Mouse (Mus musculus): ENCODE results near the gene Ifitm7. TPM values are rescaled to one million over a fixed set of nuclear protein-coding genes. Genes with fewer than 3 reads are reported as not detected.
A peak's percentile ranks its signal among the peaks of the same experiment; 100 is the strongest.

The Ifitm7 gene
- polyA plus RNA-seq (2012; rRNA removed) = 1.6 and 2.0 TPM in 2 replicates

DNA sequence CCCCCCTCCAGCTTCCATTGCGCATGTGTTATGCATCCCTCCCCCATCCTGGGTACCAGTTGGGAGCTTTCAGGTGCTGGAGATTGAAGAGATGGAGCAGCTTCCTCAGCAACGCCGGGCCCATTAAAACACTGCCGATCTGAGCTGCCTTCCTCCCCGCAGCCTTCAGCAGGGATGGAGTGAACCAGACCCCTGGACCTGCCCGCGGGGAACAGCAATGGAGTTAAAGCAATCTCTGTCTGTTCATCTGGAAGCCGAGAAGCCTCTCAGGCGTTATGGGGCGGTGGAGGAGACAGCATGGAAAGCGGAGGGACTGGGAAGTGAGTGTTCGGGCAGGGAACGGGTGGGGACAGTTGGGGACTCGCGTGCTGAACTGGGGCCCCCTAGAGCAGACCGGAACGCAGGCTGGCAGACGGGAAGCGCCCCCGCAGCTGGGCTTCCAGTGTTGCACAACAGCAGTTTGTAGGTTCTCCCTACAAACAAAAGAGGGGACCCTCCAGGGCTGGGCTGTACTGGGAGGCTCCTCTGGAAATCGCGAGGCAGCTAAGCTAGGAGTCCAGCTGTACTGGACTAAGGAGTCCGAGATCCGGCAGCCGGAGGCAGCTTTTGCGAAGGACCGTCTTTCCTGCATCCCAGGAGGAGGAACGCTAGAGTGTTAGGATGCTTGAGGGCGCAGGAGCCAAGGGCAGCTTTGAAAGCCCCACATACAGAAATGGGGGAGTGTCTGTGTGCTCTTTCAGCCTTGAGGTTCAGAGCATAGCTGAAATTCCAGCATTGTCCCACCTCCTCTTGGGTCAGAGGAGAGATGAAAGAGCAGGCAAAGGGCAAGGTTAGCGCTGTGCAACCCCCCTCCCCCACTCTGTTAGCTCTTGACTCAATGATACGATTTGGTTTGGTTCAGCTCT is at the start of gene Ifitm7, which contains the start of gene 2900011O08Rik:
TSS of gene Ifitm7 (minus strand) at position 315 of the 905 bp plus-strand sequence.
TSS of gene 2900011O08Rik (plus strand) at position 31 of the 905 bp plus-strand sequence.
- peak; percentile 17 to 80 for DNase-seq (ENCODE audit: extremely low spot score in 1 of 2, low spot score in 1 of 2)

DNA sequence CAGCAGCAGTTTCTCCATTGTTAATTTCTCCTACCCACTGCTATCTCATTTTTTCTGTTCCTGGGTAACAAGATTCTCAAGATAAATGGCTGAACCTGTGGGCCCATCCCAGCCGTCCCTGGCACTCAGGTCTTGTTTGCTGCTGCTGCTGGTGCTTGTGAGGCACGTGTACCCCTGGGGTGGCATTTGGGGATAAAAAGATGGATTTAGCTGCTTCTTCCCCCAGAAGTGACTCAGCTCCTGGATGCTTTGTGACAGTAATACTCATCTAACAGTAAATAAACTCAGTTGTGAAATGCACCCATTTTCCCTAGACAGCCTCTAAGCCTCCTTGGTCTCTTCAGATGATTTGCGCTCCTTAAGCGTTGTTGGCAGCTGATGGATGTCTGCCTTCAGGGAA is 46.4 kb upstream of the Ifitm7 start:
- DNase-seq (ENCODE audit: extremely low spot score in 1 of 2, low spot score in 1 of 2) = peak in 1 of 2 experiments; percentile 38

DNA sequence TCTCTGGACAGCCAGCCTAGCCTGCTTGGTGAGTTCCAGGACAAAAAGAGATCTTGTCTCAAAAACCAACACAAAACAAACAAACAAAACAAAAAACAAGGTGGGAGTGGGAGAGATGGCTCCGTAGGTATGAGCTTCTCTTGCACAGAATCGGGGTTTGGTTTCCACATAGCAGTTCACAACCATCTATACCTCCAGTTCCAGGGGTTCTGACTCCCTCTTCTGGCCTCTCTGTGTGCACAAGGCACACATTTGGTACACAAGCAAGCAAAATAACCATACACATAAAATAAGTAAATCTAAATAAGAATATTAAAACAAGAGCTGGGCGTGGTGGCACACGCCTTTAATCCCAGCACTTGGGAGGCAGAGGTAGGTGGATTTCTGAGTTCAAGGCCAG is 44.0 kb upstream of the Ifitm7 start:
- DNase-seq (ENCODE audit: extremely low spot score in 1 of 2, low spot score in 1 of 2) = no peak

DNA sequence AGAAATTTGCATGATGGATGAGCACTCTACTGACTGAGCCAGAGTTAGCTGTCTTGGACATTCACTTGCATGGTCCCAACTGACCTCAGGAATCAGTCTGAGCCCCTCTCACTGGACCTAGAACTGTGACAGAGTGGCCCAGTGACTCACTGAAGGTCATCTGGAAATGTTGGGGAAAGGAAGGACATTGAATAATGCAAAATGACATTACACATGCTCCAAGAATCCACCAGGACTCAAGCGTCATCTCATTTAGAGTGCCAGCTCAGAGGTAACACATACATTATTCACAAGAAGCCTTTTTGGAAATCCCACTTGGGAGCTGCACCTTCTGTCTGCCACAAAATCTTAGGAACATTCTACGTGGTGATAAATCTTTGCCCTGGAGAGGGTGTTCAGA is 43.2 kb upstream of the Ifitm7 start:
- peak in 1 of 2 experiments; percentile 46 for DNase-seq (ENCODE audit: extremely low spot score in 1 of 2, low spot score in 1 of 2)

DNA sequence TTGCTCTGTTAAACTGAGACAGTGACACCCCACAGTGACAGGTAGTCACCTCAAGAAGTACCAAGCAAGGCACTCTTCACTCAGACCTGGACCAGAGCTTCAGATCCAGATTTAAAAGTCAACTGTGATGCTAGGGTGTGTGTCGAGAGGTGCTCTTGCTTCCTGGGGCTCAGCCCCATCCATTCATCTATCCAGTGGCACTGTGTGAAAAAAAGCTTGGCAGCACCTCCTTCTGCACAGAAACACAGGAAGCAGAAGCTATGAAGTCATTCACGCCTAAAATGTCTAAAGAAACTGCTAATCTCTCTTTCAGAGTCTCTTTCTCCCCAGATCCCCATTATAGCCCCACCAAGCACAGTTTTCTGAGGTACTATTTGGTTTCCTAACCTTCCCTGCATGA is 42.4 kb upstream of the Ifitm7 start:
- peak in 1 of 2 experiments; percentile 47 for DNase-seq (ENCODE audit: extremely low spot score in 1 of 2, low spot score in 1 of 2)

GRCm38 (mm10) chr16:14025091-14025990 is 38.7 kb upstream of the Ifitm7 start:
- DNase-seq (ENCODE audit: extremely low spot score in 1 of 2, low spot score in 1 of 2) = peak in 1 of 2 experiments; percentile 17

- no peak for DNase-seq (ENCODE audit: extremely low spot score in 1 of 2, low spot score in 1 of 2)
Observed at GRCm38 (mm10) chr16:14021166-14021822, 34.6 kb upstream of the Ifitm7 start.

DNA sequence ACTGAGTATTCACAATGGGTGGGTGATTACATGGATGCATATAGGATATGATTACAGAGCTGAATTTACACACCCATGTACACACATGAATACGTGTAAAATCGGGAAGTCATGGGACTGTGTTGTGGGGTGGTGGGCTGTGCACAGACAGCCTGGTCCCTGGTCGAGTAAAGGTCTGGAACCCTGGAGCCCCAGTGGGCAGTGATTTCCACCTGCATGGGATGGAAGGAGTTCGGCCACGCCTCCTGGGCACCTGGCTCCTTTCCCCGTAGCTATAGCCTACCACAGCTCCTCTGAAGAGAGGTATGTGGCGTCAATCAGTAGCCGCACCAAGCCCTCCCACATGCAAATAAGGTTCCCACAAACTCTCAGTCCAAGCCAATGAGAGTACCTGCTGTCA is 30.6 kb upstream of the Ifitm7 start:
- DNase-seq (ENCODE audit: extremely low spot score in 1 of 2, low spot score in 1 of 2) = no peak

- DNase-seq (ENCODE audit: extremely low spot score in 1 of 2, low spot score in 1 of 2) = no peak
Observed at GRCm38 (mm10) chr16:14009966-14010365, 23.3 kb upstream of the Ifitm7 start.

- no peak for DNase-seq (ENCODE audit: extremely low spot score in 1 of 2, low spot score in 1 of 2)
Observed at GRCm38 (mm10) chr16:14008708-14009107, 22.0 kb upstream of the Ifitm7 start.

DNA sequence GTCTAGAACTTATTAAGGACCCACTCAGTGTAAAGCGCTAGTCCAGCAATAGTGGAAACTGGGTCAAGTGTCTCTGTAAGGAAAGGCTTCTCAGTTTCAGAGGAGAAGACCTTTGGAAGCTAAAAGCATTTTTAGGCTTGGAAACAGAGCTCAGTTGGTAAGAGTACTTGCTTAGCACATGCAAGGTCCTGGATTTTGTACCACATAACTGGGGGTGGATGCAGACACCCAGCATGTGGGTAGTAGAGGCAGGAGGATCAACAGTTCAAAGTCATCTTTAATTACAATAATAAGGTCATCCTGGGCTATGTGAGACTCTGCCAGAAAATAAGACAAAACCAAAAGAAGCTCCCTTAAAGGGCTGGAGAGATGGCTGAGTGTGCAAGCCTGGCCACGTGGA is 21.4 kb upstream of the Ifitm7 start:
- no peak for DNase-seq (ENCODE audit: extremely low spot score in 1 of 2, low spot score in 1 of 2)

- no peak for DNase-seq (ENCODE audit: extremely low spot score in 1 of 2, low spot score in 1 of 2)
Observed at GRCm38 (mm10) chr16:14005266-14005665, 18.6 kb upstream of the Ifitm7 start.

DNA sequence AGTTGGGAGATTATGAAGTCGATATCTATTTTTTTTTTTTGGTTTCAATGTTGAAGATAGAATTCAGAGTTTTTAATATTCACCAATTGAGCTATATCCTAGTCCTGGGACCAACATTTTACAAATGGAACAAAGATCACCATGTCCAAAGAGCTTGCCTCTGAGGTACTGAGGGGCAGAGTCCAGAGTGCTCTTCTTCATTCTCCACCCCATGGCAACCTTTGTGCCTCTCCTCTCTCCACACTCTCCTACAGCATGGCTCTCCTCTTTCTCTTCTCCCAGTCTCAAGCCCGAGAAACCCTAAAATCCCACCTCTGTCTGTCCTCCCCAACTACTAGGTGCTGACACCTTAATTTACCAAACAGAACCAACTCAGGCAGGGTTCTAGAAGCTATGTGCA is 18.0 kb upstream of the Ifitm7 start:
- no peak for DNase-seq (ENCODE audit: extremely low spot score in 1 of 2, low spot score in 1 of 2)

DNA sequence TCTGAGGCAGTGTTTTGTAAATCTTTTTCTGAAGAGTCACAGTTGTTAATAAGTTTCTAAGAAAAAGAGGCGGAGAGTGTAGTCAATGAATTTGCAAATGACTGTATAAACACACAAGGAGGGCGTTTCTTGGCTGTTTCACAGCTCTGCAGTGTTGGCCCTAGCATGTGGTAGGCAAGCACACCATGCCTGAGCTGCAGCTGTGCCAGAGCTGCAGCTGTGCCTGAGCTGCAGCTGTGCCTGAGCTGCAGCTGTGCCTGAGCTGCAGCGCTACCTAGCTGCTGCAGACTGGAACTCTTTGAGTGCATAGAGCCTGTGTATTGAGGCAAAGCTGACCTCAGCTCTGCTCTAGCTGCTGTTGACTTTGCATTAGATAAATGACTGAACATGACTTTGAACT is 17.5 kb upstream of the Ifitm7 start:
- DNase-seq (ENCODE audit: extremely low spot score in 1 of 2, low spot score in 1 of 2) = peak in 1 of 2 experiments; percentile 26

- DNase-seq (ENCODE audit: extremely low spot score in 1 of 2, low spot score in 1 of 2) = no peak
Observed at GRCm38 (mm10) chr16:14003386-14004130, 16.9 kb upstream of the Ifitm7 start.

DNA sequence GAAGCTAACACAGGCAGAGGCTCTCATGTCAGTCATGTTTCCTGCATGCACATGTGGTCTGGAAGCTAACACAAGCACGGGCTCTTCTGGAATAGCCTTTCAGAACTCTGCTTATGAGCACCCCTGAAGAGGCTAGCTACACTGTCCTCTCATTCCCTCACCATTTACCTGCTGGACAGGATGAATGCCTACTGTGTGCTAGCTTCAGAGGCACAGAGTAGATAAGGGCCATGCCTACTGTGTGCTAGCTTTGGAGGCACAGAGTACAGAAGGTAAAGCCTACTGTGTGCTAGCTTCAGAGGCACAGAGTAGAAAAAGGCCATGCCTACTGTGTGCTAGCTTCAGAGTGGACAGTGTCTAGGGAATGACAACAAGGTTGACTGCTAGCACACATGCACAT is 7.8 kb upstream of the Ifitm7 start:
- no peak for DNase-seq (ENCODE audit: extremely low spot score in 1 of 2, low spot score in 1 of 2)

DNA sequence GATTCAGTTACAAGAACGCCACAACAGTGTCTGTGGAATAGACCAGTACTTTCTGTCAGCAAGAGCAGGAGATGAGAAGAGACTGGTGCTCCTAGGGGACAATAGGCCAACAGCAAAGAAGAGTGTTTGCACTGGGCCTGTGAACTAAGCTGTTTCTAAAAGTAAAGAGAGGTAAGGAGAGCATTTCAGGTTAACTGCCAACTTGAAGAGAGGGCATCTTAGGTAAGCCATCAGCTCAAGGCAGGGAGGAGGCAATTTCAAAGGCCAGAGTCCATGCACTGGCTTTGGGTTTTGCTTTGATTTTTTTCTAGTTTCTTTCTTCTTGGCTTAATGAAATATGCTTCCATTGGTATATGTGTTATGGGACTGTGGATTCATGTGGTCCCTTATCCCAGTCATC is 7.4 kb upstream of the Ifitm7 start:
- no peak for DNase-seq (ENCODE audit: extremely low spot score in 1 of 2, low spot score in 1 of 2)

GRCm38 (mm10) chr16:13992518-13993248 is 6.0 kb upstream of the Ifitm7 start:
- DNase-seq (ENCODE audit: extremely low spot score in 1 of 2, low spot score in 1 of 2) = no peak

GRCm38 (mm10) chr16:13986197-13986573 is 503 bp downstream of the Ifitm7 start:
- DNase-seq (ENCODE audit: extremely low spot score in 1 of 2, low spot score in 1 of 2) = no peak

Data from frontal cortex, adult 2 months (tissue).